Mouse (Mus musculus): ENCODE results near the gene Gm7792.
"Not testable (repeated sequence)": the region's sequence is repeated elsewhere in the genome, so short reads cannot be mapped to it uniquely, and the experiment has no call there.

Gene Gm7792

DNA sequence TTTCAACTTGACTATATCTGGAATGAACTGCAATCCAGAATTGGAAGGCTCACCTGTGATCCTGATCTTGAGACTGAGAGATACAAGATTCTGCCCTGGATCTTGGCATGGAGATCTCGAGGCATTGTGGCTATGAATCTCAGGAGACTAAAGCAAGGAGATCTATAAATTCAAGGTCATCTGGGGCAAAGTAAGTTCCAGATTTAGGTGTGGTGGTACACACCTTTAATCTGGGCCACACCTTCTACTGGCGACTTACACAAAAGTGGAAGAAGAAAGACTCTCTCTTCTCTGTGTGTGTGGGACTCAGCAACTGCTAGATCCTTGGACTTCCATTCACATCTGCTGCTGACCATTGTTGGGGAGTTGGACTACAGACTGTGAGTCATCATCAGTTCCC lies at the start of gene Gm7792:
Gm7792 (plus strand) TSS at position 301 of the 400 bp plus-strand sequence.
- DNase-seq (ENCODE audit: low read depth, low spot score), result not testable (repeated sequence)

Data from c-Kit-negative CD71-positive TER-119-positive erythroid progenitor cells, embryonic 14.5 days (primary cell).